ENCODE assay signal across 30 mouse cellular contexts in the genomic region with DNA sequence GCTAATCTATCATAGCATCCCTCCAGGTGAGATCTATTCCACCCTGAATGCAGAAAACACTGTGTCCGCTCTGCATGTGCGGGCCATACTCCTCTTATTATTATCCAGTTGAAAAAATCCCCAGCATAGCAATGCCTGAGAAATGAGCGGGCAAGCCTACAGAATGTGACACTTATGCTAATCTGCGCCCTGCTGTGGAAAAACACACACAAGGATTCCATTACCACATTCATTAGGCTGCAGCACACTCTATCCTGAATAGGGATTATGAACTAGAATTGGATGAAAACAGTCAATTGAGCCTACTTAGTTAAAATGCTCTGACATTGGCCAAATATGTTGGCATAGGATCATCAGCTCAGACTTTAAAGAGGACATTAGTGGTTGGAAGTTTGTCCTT.
A peak's percentile ranks its signal among the peaks of the same experiment; 100 is the strongest.
DNase-seq lines count a peak whose midpoint lies in the region; ATAC-seq and TF ChIP-seq lines count a peak whose summit lies in the region.
"Had no signal": no experiment of that assay in that cellular context is flagged by ENCODE, and none has a peak within 500 bp of the region (broad histone marks: within the 10 kb centered on the region; RNA-seq: fewer than 3 reads in every experiment).

No protein-coding gene starts in this region.

- no peak for TF ChIP-seq CTCF in midbrain, postnatal 0 days (IDR thresholded peaks at IDR 0.05)

- peak overlapping the region; percentile 48; the same call in 1 of the 2 replicates for H3K27ac ChIP-seq in hindbrain, embryonic 14.5 days
- no peak overlapping the region for H3K27ac ChIP-seq in hindbrain, embryonic 11.5 days (ENCODE audit: low read depth, low read length)
- H3K27ac ChIP-seq in embryonic facial prominence, embryonic 15.5 days (replicated peaks) = peak overlapping the region; percentile 48
- H3K27ac ChIP-seq in forebrain, embryonic 16.5 days (ENCODE audit: low read length) = no peak overlapping the region
- no peak overlapping the region for H3K27ac ChIP-seq in midbrain, postnatal 0 days (ENCODE audit: low read depth, low read length)
- H3K27ac ChIP-seq: heart, adult 2 months; kidney, postnatal 0 days; left cerebral cortex, adult 2 months; limb, embryonic 10.5 days; liver, embryonic 15.5 days; lung, embryonic 15.5 days; neural tube, embryonic 12.5 days; stomach, embryonic 15.5 days had no signal

- no peak overlapping the region for H3K4me2 ChIP-seq in hindbrain, embryonic 14.5 days (replicated peaks)
- no peak overlapping the region for H3K4me2 ChIP-seq in hindbrain, embryonic 11.5 days (replicated peaks; ENCODE audit: low read depth, low read length)
- no peak overlapping the region for H3K4me2 ChIP-seq in embryonic facial prominence, embryonic 15.5 days (replicated peaks)
- no peak overlapping the region for H3K4me2 ChIP-seq in forebrain, embryonic 16.5 days (ENCODE audit: low read length)
- no peak overlapping the region for H3K4me2 ChIP-seq in midbrain, postnatal 0 days (ENCODE audit: low read depth, low read length, poor library complexity, severe bottlenecking)
- H3K4me2 ChIP-seq: liver, embryonic 15.5 days; lung, embryonic 15.5 days; neural tube, embryonic 12.5 days; stomach, embryonic 15.5 days had no signal

- no peaks in the 10 kb centered on the region for H3K27me3 ChIP-seq in hindbrain, embryonic 14.5 days (ENCODE audit: control insufficient read depth, insufficient read depth, low read length)
- H3K27me3 ChIP-seq in hindbrain, embryonic 11.5 days (ENCODE audit: control insufficient read depth, insufficient read depth, low read length) = no peaks in the 10 kb centered on the region
- no peaks in the 10 kb centered on the region for H3K27me3 ChIP-seq in embryonic facial prominence, embryonic 15.5 days
- peaks cover 14% of the 10 kb centered on the region for H3K27me3 ChIP-seq in forebrain, embryonic 16.5 days (replicated peaks; ENCODE audit: control insufficient read depth, insufficient read depth, low read length)
- no peaks in the 10 kb centered on the region for H3K27me3 ChIP-seq in midbrain, postnatal 0 days (ENCODE audit: insufficient read depth, low read length)
- H3K27me3 ChIP-seq: CH12.LX; liver, embryonic 15.5 days; lung, embryonic 15.5 days; megakaryocyte, embryonic 14.5 days; neural tube, embryonic 12.5 days; stomach, embryonic 15.5 days had no signal

- peak; percentile 50 for ATAC-seq in hindbrain, embryonic 14.5 days (ENCODE audit: low FRiP score)
- no peak for ATAC-seq in hindbrain, embryonic 11.5 days (ENCODE audit: low FRiP score)
- ATAC-seq in embryonic facial prominence, embryonic 15.5 days (ENCODE audit: insufficient number of reproducible peaks, low FRiP score, low TSS enrichment, low read depth) = peak; percentile 29; the same call in 1 of the 2 replicates
- ATAC-seq in forebrain, embryonic 16.5 days = peak; percentile 83
- no peak for ATAC-seq in midbrain, postnatal 0 days (ENCODE audit: low FRiP score)

- no peaks in the 10 kb centered on the region for H3K36me3 ChIP-seq in hindbrain, embryonic 14.5 days (replicated peaks; ENCODE audit: control insufficient read depth, insufficient read depth)
- no peaks in the 10 kb centered on the region for H3K36me3 ChIP-seq in hindbrain, embryonic 11.5 days (ENCODE audit: control insufficient read depth, insufficient read depth, low read length)
- no peaks in the 10 kb centered on the region for H3K36me3 ChIP-seq in embryonic facial prominence, embryonic 15.5 days
- no peaks in the 10 kb centered on the region for H3K36me3 ChIP-seq in forebrain, embryonic 16.5 days (ENCODE audit: control insufficient read depth, insufficient read depth)
- H3K36me3 ChIP-seq in midbrain, postnatal 0 days (ENCODE audit: insufficient read depth, low read length) = no peaks in the 10 kb centered on the region
- H3K36me3 ChIP-seq: G1E; limb, embryonic 10.5 days; liver, embryonic 15.5 days; lung, embryonic 15.5 days; neural tube, embryonic 12.5 days; stomach, embryonic 15.5 days had no signal

- 51% methylated on average over 4 of the region's 4 CpGs for WGBS in hindbrain, embryonic 14.5 days
- WGBS in hindbrain, embryonic 11.5 days = 70% methylated on average over 4 of the region's 4 CpGs
- WGBS in embryonic facial prominence, embryonic 15.5 days = 52% methylated on average over 4 of the region's 4 CpGs
- 9% methylated on average over 4 of the region's 4 CpGs for WGBS in forebrain, embryonic 16.5 days
- 29% methylated on average over 4 of the region's 4 CpGs for WGBS in midbrain, postnatal 0 days

- no peaks in the 10 kb centered on the region for H3K9me3 ChIP-seq in hindbrain, embryonic 14.5 days (ENCODE audit: control insufficient read depth, low read length)
- H3K9me3 ChIP-seq in hindbrain, embryonic 11.5 days (ENCODE audit: control insufficient read depth, low read length) = no peaks in the 10 kb centered on the region
- H3K9me3 ChIP-seq in embryonic facial prominence, embryonic 15.5 days (replicated peaks) = no peaks in the 10 kb centered on the region
- H3K9me3 ChIP-seq in forebrain, embryonic 16.5 days (ENCODE audit: control insufficient read depth, low read length) = no peaks in the 10 kb centered on the region
- H3K9me3 ChIP-seq in midbrain, postnatal 0 days (ENCODE audit: low read length) = no peaks in the 10 kb centered on the region
- H3K9me3 ChIP-seq: G1E; limb, embryonic 10.5 days; liver, embryonic 15.5 days; lung, embryonic 15.5 days; megakaryocyte, embryonic 14.5 days; neural tube, embryonic 12.5 days; stomach, embryonic 15.5 days had no signal

- no peak for DNase-seq in hindbrain, embryonic 14.5 days (ENCODE audit: low spot score)
- DNase-seq in hindbrain, embryonic 11.5 days (ENCODE audit: low spot score) = no peak
- DNase-seq in midbrain, postnatal 0 days (ENCODE audit: low spot score) = peak; percentile 34
- no peak for DNase-seq in cerebellum, postnatal 4 days (ENCODE audit: low spot score in 2 of 2)
- DNase-seq in frontal cortex, postnatal 36 days (ENCODE audit: low spot score in 2 of 2) = no peak
- DNase-seq: adrenal gland, adult 2 months; B cell, adult 2 months; cerebellum, adult 11-12 months; cerebellum, postnatal 14 days; gastrocnemius, postnatal 36 days; heart, adult 2 months; heart, postnatal 36 days; kidney, adult 2 months; liver; lung, postnatal 36 days; right cerebral cortex, postnatal 4 days; thymus, adult 18-20 months; thymus, postnatal 36 days had no signal

- H3K4me1 ChIP-seq in hindbrain, embryonic 14.5 days (replicated peaks; ENCODE audit: control insufficient read depth, insufficient read depth, low read length) = peaks cover 18% of the 10 kb centered on the region; the same call in 1 of the 2 replicates
- no peaks in the 10 kb centered on the region for H3K4me1 ChIP-seq in hindbrain, embryonic 11.5 days (replicated peaks; ENCODE audit: control insufficient read depth, insufficient read depth, low read length)
- H3K4me1 ChIP-seq in embryonic facial prominence, embryonic 15.5 days = peaks cover 30% of the 10 kb centered on the region
- peaks cover 7% of the 10 kb centered on the region; the same call in 1 of the 2 replicates for H3K4me1 ChIP-seq in forebrain, embryonic 16.5 days (replicated peaks; ENCODE audit: control insufficient read depth, insufficient read depth, low read length)
- no peaks in the 10 kb centered on the region for H3K4me1 ChIP-seq in midbrain, postnatal 0 days (ENCODE audit: insufficient read depth, low read length)
- H3K4me1 ChIP-seq: liver, embryonic 15.5 days; megakaryocyte, embryonic 14.5 days; neural tube, embryonic 12.5 days had no signal

- H3K9ac ChIP-seq in hindbrain, embryonic 14.5 days = no peak overlapping the region
- H3K9ac ChIP-seq in hindbrain, embryonic 11.5 days (ENCODE audit: low read depth, low read length) = no peak overlapping the region
- H3K9ac ChIP-seq in embryonic facial prominence, embryonic 15.5 days = no peak overlapping the region
- H3K9ac ChIP-seq in forebrain, embryonic 16.5 days (replicated peaks; ENCODE audit: low read depth, low read length) = no peak overlapping the region
- no peak overlapping the region for H3K9ac ChIP-seq in midbrain, postnatal 0 days (replicated peaks; ENCODE audit: low read length, poor library complexity, severe bottlenecking)
- H3K9ac ChIP-seq: liver, embryonic 15.5 days; lung, embryonic 15.5 days; neural tube, embryonic 12.5 days; stomach, embryonic 15.5 days had no signal

- no peak overlapping the region for H3K4me3 ChIP-seq in hindbrain, embryonic 14.5 days (replicated peaks; ENCODE audit: low read length)
- no peak overlapping the region for H3K4me3 ChIP-seq in hindbrain, embryonic 11.5 days (ENCODE audit: low read depth, low read length)
- no peak overlapping the region for H3K4me3 ChIP-seq in embryonic facial prominence, embryonic 15.5 days (replicated peaks)
- no peak overlapping the region for H3K4me3 ChIP-seq in forebrain, embryonic 16.5 days (replicated peaks; ENCODE audit: low read length)
- H3K4me3 ChIP-seq in midbrain, postnatal 0 days (ENCODE audit: low read depth, low read length) = no peak overlapping the region
- H3K4me3 ChIP-seq: heart, adult 2 months; left cerebral cortex, adult 2 months; limb, embryonic 10.5 days; liver, embryonic 15.5 days; lung, embryonic 15.5 days; megakaryocyte, embryonic 14.5 days; neural tube, embryonic 12.5 days; stomach, embryonic 15.5 days had no signal

Comparison
In these comparisons a context has a peak if more than half of its experiments do, and no peak if none do; other contexts are left out.
1. ATAC-seq: peak in hindbrain, embryonic 14.5 days (single experiment), embryonic facial prominence, embryonic 15.5 days (single experiment) and forebrain, embryonic 16.5 days (single experiment); none in hindbrain, embryonic 11.5 days (single experiment) and midbrain, postnatal 0 days (single experiment).
2. H3K27ac ChIP-seq: peak in hindbrain, embryonic 14.5 days (single experiment) and embryonic facial prominence, embryonic 15.5 days (single experiment); none in hindbrain, embryonic 11.5 days (single experiment), forebrain, embryonic 16.5 days (single experiment) and midbrain, postnatal 0 days (single experiment).